In genomic region chr19:44284723-44285122, GRCm38 (mm10) we compare ENCODE assay signal across 7 mouse cellular contexts. TPM values are rescaled to one million over a fixed set of nuclear protein-coding genes. Genes with fewer than 3 reads are reported as not detected.
DNase-seq lines count a peak whose midpoint lies in the region; ATAC-seq and TF ChIP-seq lines count a peak whose summit lies in the region.

No protein-coding gene starts in this region.

- TF ChIP-seq CTCF in ES-Bruce4 (IDR thresholded peaks at IDR 0.05; ENCODE audit: low read depth, low read length): no peak

- H3K4me1 ChIP-seq in ES-Bruce4 (ENCODE audit: control insufficient read depth, insufficient read depth, low read length): peaks cover 18% of the 10 kb centered on the region
- peaks cover 40% of the 10 kb centered on the region for H3K4me1 ChIP-seq in hindbrain, embryonic 12.5 days
- peaks cover 45% of the 10 kb centered on the region for H3K4me1 ChIP-seq in midbrain, embryonic 15.5 days

- no peaks in the 10 kb centered on the region for H3K27me3 ChIP-seq in ES-Bruce4 (ENCODE audit: control insufficient read depth, insufficient read depth, low read length, poor library complexity, severe bottlenecking)
- no peaks in the 10 kb centered on the region for H3K27me3 ChIP-seq in hindbrain, embryonic 12.5 days
- H3K27me3 ChIP-seq in midbrain, embryonic 15.5 days (replicated peaks): no peaks in the 10 kb centered on the region

- WGBS in hindbrain, embryonic 12.5 days: 3% methylated on average over 11 of the region's 11 CpGs
- under 1% methylated on average over 11 of the region's 11 CpGs for WGBS in midbrain, embryonic 15.5 days

- peak; percentile 63 for ATAC-seq in hindbrain, embryonic 12.5 days (ENCODE audit: low FRiP score)
- ATAC-seq in midbrain, embryonic 15.5 days (replicated peaks): peak; percentile 62

- H3K9me3 ChIP-seq in ES-Bruce4 (replicated peaks; ENCODE audit: control insufficient read depth, insufficient read depth, low read length, poor library complexity, severe bottlenecking): no peaks in the 10 kb centered on the region
- no peaks in the 10 kb centered on the region for H3K9me3 ChIP-seq in hindbrain, embryonic 12.5 days (replicated peaks)
- no peaks in the 10 kb centered on the region for H3K9me3 ChIP-seq in midbrain, embryonic 15.5 days

- no peaks in the 10 kb centered on the region for H3K36me3 ChIP-seq in ES-Bruce4 (ENCODE audit: control insufficient read depth, insufficient read depth, low read length, poor library complexity, severe bottlenecking)
- no peaks in the 10 kb centered on the region for H3K36me3 ChIP-seq in hindbrain, embryonic 12.5 days
- H3K36me3 ChIP-seq in midbrain, embryonic 15.5 days (replicated peaks): no peaks in the 10 kb centered on the region

- peak overlapping the region; percentile 79 for H3K4me3 ChIP-seq in ES-Bruce4 (ENCODE audit: low read depth, low read length)
- H3K4me3 ChIP-seq in hindbrain, embryonic 12.5 days: peak overlapping the region; percentile 42
- H3K4me3 ChIP-seq in midbrain, embryonic 15.5 days: peak overlapping the region; percentile 51

- peak overlapping the region; percentile 72 for H3K4me2 ChIP-seq in hindbrain, embryonic 12.5 days (replicated peaks)
- H3K4me2 ChIP-seq in midbrain, embryonic 15.5 days: peak overlapping the region; percentile 89

- DNase-seq in NIH3T3 (ENCODE audit: low read depth): peak; percentile 43
- DNase-seq in liver: peak; percentile 64
- no peak for DNase-seq in gastrocnemius, postnatal 25 days
- DNase-seq in layer of hippocampus, postnatal 14 days (ENCODE audit: low spot score in 2 of 2): no peak

- H3K9ac ChIP-seq in ES-Bruce4 (ENCODE audit: low read depth, poor library complexity, severe bottlenecking): peak overlapping the region; percentile 62
- peak overlapping the region; percentile 68 for H3K9ac ChIP-seq in hindbrain, embryonic 12.5 days
- H3K9ac ChIP-seq in midbrain, embryonic 15.5 days: peak overlapping the region; percentile 53

- no peak for TF ChIP-seq EP300 in ES-Bruce4 (IDR thresholded peaks at IDR 0.05; ENCODE audit: insufficient read depth, low read depth, low read length)

- TF ChIP-seq POLR2A in ES-Bruce4 (IDR thresholded peaks at IDR 0.05; ENCODE audit: insufficient read depth, low read length): peak; percentile 3

- H3K27ac ChIP-seq in ES-Bruce4 (ENCODE audit: insufficient read depth, low read length): peak overlapping the region; percentile 94
- peak overlapping the region; percentile 97 for H3K27ac ChIP-seq in hindbrain, embryonic 12.5 days
- H3K27ac ChIP-seq in midbrain, embryonic 15.5 days: peak overlapping the region; percentile 93

RNA-seq across cellular contexts. Expression of gene Scd2, which starts 8.8 kb away (rescaled TPM):
- polyA plus RNA-seq in ES-Bruce4 (2011; ENCODE audit: insufficient read depth, insufficient read length, low read depth, missing spikeins): 329 and 359 TPM in 2 replicates
- 404 and 420 TPM in 2 replicates for polyA plus RNA-seq in hindbrain, embryonic 12.5 days (2016; fragmentation: Nextera tagmentation; extraction: Ambion mirVana)
- 251 and 253 TPM in 2 replicates for polyA plus RNA-seq in midbrain, embryonic 15.5 days (2015; fragmentation: Nextera tagmentation; extraction: Ambion mirVana)
- 10 to 100 TPM; 11.8 to 12.5 TPM for total RNA-seq in gastrocnemius, postnatal 25 days (2021)
- total RNA-seq in layer of hippocampus, postnatal 14 days (2021): 100 to 1,000 TPM; 702 to 713 TPM

RNA-seq across cellular contexts. Expression of gene Scd4, which starts 48.2 kb away (rescaled TPM):
- 0.19 TPM in 1 of 2 replicates, not detected in the other for polyA plus RNA-seq in ES-Bruce4 (2011; ENCODE audit: insufficient read depth, insufficient read length, low read depth, missing spikeins)
- 0.07 and 0.10 TPM in 2 replicates for polyA plus RNA-seq in hindbrain, embryonic 12.5 days (2016; fragmentation: Nextera tagmentation; extraction: Ambion mirVana)
- polyA plus RNA-seq in midbrain, embryonic 15.5 days (2015; fragmentation: Nextera tagmentation; extraction: Ambion mirVana): 0.08 and 0.13 TPM in 2 replicates
- under 1 TPM; 0.15 to 0.16 TPM for total RNA-seq in gastrocnemius, postnatal 25 days (2021)
- 1 to 10 TPM; 2.5 to 2.6 TPM for total RNA-seq in layer of hippocampus, postnatal 14 days (2021)

Comparison
In these comparisons a context has a peak if more than half of its experiments do, and no peak if none do; other contexts are left out.
1. DNase-seq: peak in NIH3T3 (single experiment) and liver (single experiment); none in gastrocnemius, postnatal 25 days (single experiment) and layer of hippocampus, postnatal 14 days (0 of 2).
2. Peak in every context shown above with its lines, with median percentiles within 50 percentile points of each other: H3K27ac ChIP-seq, H3K4me3 ChIP-seq and H3K9ac ChIP-seq.